Mouse (Mus musculus) stomach, postnatal 0 days (tissue): ENCODE data around the gene Slc39a9. TPM values are rescaled to one million over a fixed set of nuclear protein-coding genes. Genes with fewer than 3 reads are reported as not detected.

ENCODE experiments used
- ATAC-seq: fragments of 200-750 bp; cut with Nextera tagmentation; 2 replicates; pipeline ENCODE4 v1.8.0; 2017; ENCODE audit not compliant: low FRiP score, low TSS enrichment
- DNase-seq: peaks from one replicate; pipeline ENCODE4 v3.0.0-alpha.2; 2016; ENCODE audit warnings: low spot score
- H3K27ac ChIP-seq: fragments of 300-500 bp; sonication (generic); replicated peaks from 2 replicates; pipeline ENCODE4 v1.5.1; 2014; ENCODE audit warnings: mild to moderate bottlenecking, control low read depth
- H3K27me3 ChIP-seq: fragments of 300-500 bp; sonication (generic); 2 replicates; pipeline ENCODE4 v1.6.1; 2014; ENCODE audit warnings: low read length; ENCODE audit not compliant: control insufficient read depth, insufficient read depth
- H3K36me3 ChIP-seq: fragments of 300-500 bp; sonication (generic); 2 replicates; pipeline ENCODE4 v1.6.1; 2014; ENCODE audit warnings: low read length, mixed read lengths; ENCODE audit not compliant: control insufficient read depth, insufficient read depth
- H3K4me1 ChIP-seq: fragments of 300-500 bp; sonication (generic); replicated peaks from 2 replicates; pipeline ENCODE4 v1.6.1; 2014; ENCODE audit warnings: antibody characterized with exemption; ENCODE audit not compliant: control insufficient read depth, insufficient read depth
- H3K4me2 ChIP-seq: fragments of 300-500 bp; sonication (generic); replicated peaks from 2 replicates; pipeline ENCODE4 v1.6.1; 2014; ENCODE audit warnings: low read depth, mild to moderate bottlenecking, control low read depth, moderate library complexity
- H3K4me3 ChIP-seq: fragments of 300-500 bp; sonication (generic); 2 replicates; pipeline ENCODE4 v1.5.1; 2014; ENCODE audit warnings: low read depth, low read length, control low read depth
- H3K9ac ChIP-seq: fragments of 300-500 bp; sonication (generic); 2 replicates; pipeline ENCODE4 v1.6.1; 2014; ENCODE audit warnings: mild to moderate bottlenecking, low read length, control low read depth, mixed read lengths
- H3K9me3 ChIP-seq: fragments of 300-500 bp; sonication (generic); 2 replicates; pipeline ENCODE4 v1.6.1; 2016; ENCODE audit warnings: low read length; ENCODE audit not compliant: control insufficient read depth
- CTCF ChIP-seq: IDR thresholded peaks from 2 replicates; pipeline ENCODE4 v1.5.1; 2016; ENCODE audit warnings: antibody characterized with exemption, low read depth, mild to moderate bottlenecking, moderate library complexity
- EP300 ChIP-seq: optimal IDR thresholded peaks from 2 replicates; pipeline ENCODE3; 2016; ENCODE audit warnings: antibody characterized with exemption
- WGBS: fragments of 180-500 bp; shearing (Covaris S2); extraction: QIAGEN DNeasy Blood & Tissue Kit; methylation state at CpG from one replicate; pipeline ENCODE4 v1.1.7; 2014; 5-methylcytosine and 5-hydroxymethylcytosine counted together
- polyA plus RNA-seq: library from polyadenylated mRNA; unstranded; fragments of >200 nt; fragmentation: Nextera tagmentation; extraction: Ambion mirVana; gene quantifications from 2 replicates; pipeline ENCODE4 v1.2.1, GENCODE M21; 2015

The Slc39a9 gene
- polyA plus RNA-seq, 1 experiment from 2014 or later = 15.1 TPM

DNA sequence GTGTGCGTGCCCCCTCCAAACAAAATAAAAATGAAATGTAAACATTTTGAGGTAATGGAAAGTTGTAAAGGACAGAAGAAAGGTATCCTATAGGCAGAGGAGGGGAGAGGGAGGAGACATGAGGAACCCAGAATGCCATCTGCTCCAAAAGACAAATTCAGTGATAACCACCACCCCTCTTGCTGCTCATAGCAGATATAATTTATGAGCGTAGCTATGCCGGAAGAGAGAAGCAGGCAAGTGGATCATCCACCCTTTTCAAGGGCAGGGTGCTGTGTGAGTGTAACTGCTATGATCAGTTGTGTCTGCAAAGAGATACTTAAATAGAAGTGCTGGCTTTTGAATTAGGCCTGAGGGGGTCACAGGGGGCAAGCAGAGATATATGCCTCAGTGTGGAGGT lies 39.9 kb downstream of the Slc39a9 start:
- DNase-seq = no peak
- Histone ChIP-seq H3K4me1 (no peaks in the 10 kb centered on the region), H3K27me3 (no peaks in the 10 kb centered on the region), H3K27ac (no peak overlapping the region), H3K9me3 (no peaks in the 10 kb centered on the region), H3K4me2 (no peak overlapping the region), H3K9ac (no peak overlapping the region), H3K4me3 (no peak overlapping the region), H3K36me3 (0 out of 2 replicates have a peak, but pooled peaks cover 3% of the 10 kb centered on the region)
- WGBS = 78% methylated on average over 3 of the region's 3 CpGs
- TF ChIP-seq CTCF (no peak), EP300 (no peak)
- no peak for ATAC-seq

DNA sequence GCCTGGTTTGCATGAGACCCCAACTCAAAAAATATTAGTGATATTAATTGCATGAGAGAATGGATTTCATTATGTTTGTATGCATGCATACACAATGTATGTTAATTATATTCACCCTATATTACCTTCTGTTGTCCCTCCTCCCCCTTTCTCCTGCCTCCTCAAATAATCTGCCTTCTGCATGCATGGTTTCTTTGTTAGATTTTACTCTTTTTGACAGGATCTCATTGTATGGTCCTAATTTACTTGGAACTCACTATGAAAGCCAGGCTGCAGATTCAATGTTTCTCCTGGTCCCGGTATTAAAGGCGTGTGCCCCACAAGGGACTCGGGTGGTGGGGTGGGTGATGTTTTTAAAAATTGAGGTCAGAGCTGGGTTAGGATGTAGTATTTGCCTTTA lies 40.6 kb downstream of the Slc39a9 start:
- no peak overlapping the region for H3K9ac ChIP-seq
- no peak overlapping the region for H3K4me3 ChIP-seq
- H3K36me3 ChIP-seq = no peaks in the 10 kb centered on the region
- WGBS = 86% methylated on average over 3 of the region's 3 CpGs
- H3K4me2 ChIP-seq = no peak overlapping the region
- ATAC-seq (no peak), DNase-seq (no peak)
- TF ChIP-seq CTCF = no peak
- no peak for TF ChIP-seq EP300
- no peaks in the 10 kb centered on the region for H3K27me3 ChIP-seq
- H3K9me3 ChIP-seq = no peaks in the 10 kb centered on the region
- no peak overlapping the region for H3K27ac ChIP-seq
- H3K4me1 ChIP-seq = no peaks in the 10 kb centered on the region

GRCm38 (mm10) chr12:80687788-80688211 lies 44.1 kb downstream of the Slc39a9 start:
- ATAC-seq = no peak; the same call in 1 of the 2 replicates
- no peak for DNase-seq
- no peak overlapping the region for H3K4me3 ChIP-seq
- H3K9ac ChIP-seq = no peak overlapping the region
- H3K27me3 ChIP-seq = no peaks in the 10 kb centered on the region
- H3K9me3 ChIP-seq = no peaks in the 10 kb centered on the region
- H3K36me3 ChIP-seq = no peaks in the 10 kb centered on the region
- peak overlapping the region; percentile 29; the same call in 1 of the 2 replicates for H3K4me2 ChIP-seq
- WGBS = 31% methylated on average over 10 of the region's 10 CpGs
- H3K4me1 ChIP-seq = 0 out of 2 replicates have a peak, but pooled peaks cover 2% of the 10 kb centered on the region
- TF ChIP-seq CTCF (no peak), EP300 (no peak)
- H3K27ac ChIP-seq = no peak overlapping the region

DNA sequence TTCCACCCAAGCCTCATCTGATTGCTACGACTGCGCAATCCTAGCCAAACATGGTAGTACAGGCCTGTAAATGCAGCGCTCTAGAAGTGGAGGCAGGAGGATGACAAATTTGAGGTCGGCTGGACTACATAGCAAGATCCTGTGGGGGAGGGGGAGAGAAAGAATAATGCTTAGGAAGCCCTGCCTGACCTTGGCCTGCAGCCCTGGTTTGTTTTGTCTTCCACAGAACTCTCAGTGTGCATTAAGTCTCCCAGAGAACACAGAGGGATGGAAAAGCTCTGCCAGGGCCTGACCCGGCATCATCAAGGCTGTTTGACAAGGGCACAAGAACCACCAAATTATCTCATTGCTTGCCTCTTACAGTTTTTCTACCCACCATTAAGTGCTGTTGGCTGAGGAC lies 46.0 kb downstream of the Slc39a9 start:
- Histone ChIP-seq H3K9me3 (no peaks in the 10 kb centered on the region), H3K4me1 (0 out of 2 replicates have a peak, but pooled peaks cover 2% of the 10 kb centered on the region), H3K27ac (no peak overlapping the region), H3K27me3 (no peaks in the 10 kb centered on the region), H3K4me2 (no peak overlapping the region), H3K36me3 (no peaks in the 10 kb centered on the region), H3K9ac (no peak overlapping the region), H3K4me3 (no peak overlapping the region)
- TF ChIP-seq CTCF = no peak
- WGBS = 62% methylated on average over 5 of the region's 5 CpGs
- no peak for DNase-seq
- ATAC-seq = no peak

DNA sequence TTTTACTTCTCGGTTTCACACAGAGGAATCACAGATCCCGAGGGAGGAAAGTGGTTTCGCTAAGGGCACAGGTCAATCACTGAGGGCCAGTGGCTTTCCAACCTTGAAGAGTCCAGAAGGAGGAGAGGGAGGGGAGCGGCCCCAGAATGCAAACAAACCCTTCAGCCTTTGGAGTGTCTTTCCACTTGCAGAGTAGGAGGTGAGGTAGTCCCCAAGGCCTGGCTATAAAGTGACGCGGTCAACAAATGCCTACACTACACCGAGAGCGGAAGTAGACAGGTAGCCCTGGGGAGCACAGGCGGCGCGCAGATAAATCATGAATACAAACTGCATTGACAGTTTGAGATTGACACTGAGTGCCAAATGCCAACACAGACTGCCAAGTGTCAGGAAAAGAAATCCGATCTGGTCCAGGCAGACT lies 48.0 kb downstream of the Slc39a9 start:
- H3K27ac ChIP-seq = no peak overlapping the region
- H3K9me3 ChIP-seq = no peaks in the 10 kb centered on the region
- H3K4me3 ChIP-seq = peak overlapping the region; percentile 39; the same call in 1 of the 2 replicates
- WGBS = 22% methylated on average over 12 of the region's 12 CpGs
- H3K27me3 ChIP-seq = no peaks in the 10 kb centered on the region
- no peaks in the 10 kb centered on the region for H3K36me3 ChIP-seq
- ATAC-seq (peak; percentile 53; the same call in 1 of the 2 replicates), DNase-seq (peak; percentile 49)
- H3K4me2 ChIP-seq = peak overlapping the region; percentile 69
- no peak overlapping the region for H3K9ac ChIP-seq
- H3K4me1 ChIP-seq = 0 out of 2 replicates have a peak, but pooled peaks cover 2% of the 10 kb centered on the region
- no peak for TF ChIP-seq CTCF
- TF ChIP-seq EP300 = no peak

- Histone ChIP-seq H3K9ac (peak within 1 kb of the TSS; percentile 55), H3K4me1 (0 out of 2 replicates have a peak, but pooled peaks cover 2% of the 10 kb centered on the region), H3K36me3 (no peaks in the 10 kb centered on the region), H3K27me3 (no peaks in the 10 kb centered on the region), H3K27ac (no peak within 1 kb of the TSS), H3K4me3 (peak within 1 kb of the TSS; percentile 39), H3K4me2 (peak within 1 kb of the TSS; percentile 69), H3K9me3 (no peaks in the 10 kb centered on the region)
- ATAC-seq (peak; percentile 82), DNase-seq (peak; percentile 86)
- TF ChIP-seq CTCF (no peak), EP300 (no peak)
- 2% methylated on average over 52 of the region's 52 CpGs for WGBS
These were observed 48.7 kb downstream of the Slc39a9 start, which contains the start of gene Plekhd1 for GRCm38 (mm10) chr12:80692269-80692972. Gene Plekhd1, plus strand, starts transcription at chr12:80692591.
